Mouse (Mus musculus) gastrocnemius, postnatal 36 days (tissue): Measurements from ENCODE around the gene Elp4. TPM values are rescaled to one million over a fixed set of nuclear protein-coding genes. Genes with fewer than 3 reads are reported as not detected.

Experiments used
- DNase-seq, 2 experiments: peaks; one replicate each; pipeline ENCODE4 v3.0.0; 2022
- intact Hi-C: fragments of 180-260 bp; cut with DNase I; formaldehyde crosslinking; loops from one replicate; pipeline ENCODE4 v1.15.1; 2025
- total RNA-seq, 2 experiments: library from RNA; stranded (reverse); gene quantifications; 2 replicates each; pipeline ENCODE4 v1.2.3; 2021

Gene Elp4
- total RNA-seq, 2 experiments from 2014 or later = 5.4 to 7.2 TPM

- intact Hi-C loops = no loop called here
- no peak for DNase-seq
Observed at GRCm38 (mm10) chr2:105746896-105747295, 157.5 kb downstream of the Elp4 start.

- no peak for DNase-seq
- intact Hi-C loops = no loop called here
Observed at GRCm38 (mm10) chr2:105736166-105736565, 168.2 kb downstream of the Elp4 start.

GRCm38 (mm10) chr2:105730704-105731103, 173.7 kb downstream of the Elp4 start:
- DNase-seq = no peak
- intact Hi-C loops = no loop called here

- intact Hi-C loops = no loop called here
- DNase-seq = no peak
Observed at GRCm38 (mm10) chr2:105726657-105727056, 177.7 kb downstream of the Elp4 start.

- no peak for DNase-seq
- intact Hi-C loops = no loop called here
Observed at GRCm38 (mm10) chr2:105715409-105716115, 188.8 kb downstream of the Elp4 start.

- DNase-seq = no peak
- intact Hi-C loops = no loop called here
Observed at GRCm38 (mm10) chr2:105710511-105710910, 193.9 kb downstream of the Elp4 start.

- DNase-seq = no peak
- intact Hi-C loops = no loop called here
Observed at GRCm38 (mm10) chr2:105709126-105709525, 195.2 kb downstream of the Elp4 start.

- intact Hi-C loops = no loop called here
- no peak for DNase-seq
Observed at GRCm38 (mm10) chr2:105705320-105705719, 199.0 kb downstream of the Elp4 start.

- no peak for DNase-seq
- intact Hi-C loops = no loop called here
Observed at GRCm38 (mm10) chr2:105702586-105702985, 201.8 kb downstream of the Elp4 start.

- no peak for DNase-seq
- intact Hi-C loops = no loop called here
Observed at GRCm38 (mm10) chr2:105701781-105702180, 202.6 kb downstream of the Elp4 start.

- DNase-seq = no peak
- intact Hi-C loops = no loop called here
Observed at GRCm38 (mm10) chr2:105698631-105699030, 205.7 kb downstream of the Elp4 start.

- DNase-seq = no peak
- intact Hi-C loops = no loop called here
Observed at GRCm38 (mm10) chr2:105697741-105698140, 206.6 kb downstream of the Elp4 start.

- intact Hi-C loops = no loop called here
- no peak for DNase-seq
Observed at GRCm38 (mm10) chr2:105691296-105691695, 213.1 kb downstream of the Elp4 start.

- intact Hi-C loops = no loop called here
Observed at GRCm38 (mm10) chr2:105689771-105690639, 214.4 kb downstream of the Elp4 start.

GRCm38 (mm10) chr2:105689304-105689770, 215.0 kb downstream of the Elp4 start:
- intact Hi-C loops = no loop called here
- no peak for DNase-seq

More at GRCm38 (mm10) chr2:105689771-105690639, 214.4 kb downstream of the Elp4 start:
- DNase-seq = no peak

- intact Hi-C loops = no loop called here
- DNase-seq = no peak
Observed at GRCm38 (mm10) chr2:105688436-105689303, 215.7 kb downstream of the Elp4 start.

- DNase-seq = no peak
- intact Hi-C loops = no loop called here
Observed at GRCm38 (mm10) chr2:105688011-105688410, 216.4 kb downstream of the Elp4 start.

GRCm38 (mm10) chr2:105687317-105687991, 216.9 kb downstream of the Elp4 start:
- DNase-seq = no peak
- intact Hi-C loops = no loop called here

GRCm38 (mm10) chr2:105686363-105687316, 217.7 kb downstream of the Elp4 start:
- intact Hi-C loops = no loop called here
- no peak for DNase-seq
